Mouse (Mus musculus) NIH3T3 (cell line): ENCODE data around the gene Arvcf.

Source experiments
- DNase-seq: peaks from one replicate; pipeline ENCODE4 v3.0.0-alpha.2; 2012; ENCODE audit warnings: low read depth

Arvcf gene

GRCm38 (mm10) chr16:18388583-18389435 is 40.8 kb downstream of the Arvcf start:
- no peak for DNase-seq

DNA sequence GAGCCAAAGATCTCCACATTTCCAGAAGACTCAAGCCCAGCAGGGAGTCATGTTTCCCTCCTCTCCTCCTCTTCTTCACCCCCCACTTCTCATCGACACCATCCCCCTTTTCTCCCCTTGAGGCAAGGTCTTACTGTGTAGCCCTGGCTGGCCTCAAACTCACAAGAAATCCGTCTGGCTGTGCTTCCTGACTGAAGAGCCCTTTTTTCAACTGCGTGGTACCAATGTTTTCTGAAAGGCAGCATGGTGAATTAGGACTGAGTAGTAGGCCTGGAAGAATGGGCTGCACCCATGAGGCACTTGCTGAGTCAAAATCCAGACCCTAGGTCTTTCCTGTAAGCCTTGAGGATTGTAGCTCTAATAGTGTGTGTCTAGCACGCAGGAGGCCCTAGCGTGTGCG is 42.4 kb downstream of the Arvcf start:
- no peak for DNase-seq

- no peak for DNase-seq
Measured at GRCm38 (mm10) chr16:18391127-18391526, 43.1 kb downstream of the Arvcf start.

DNA sequence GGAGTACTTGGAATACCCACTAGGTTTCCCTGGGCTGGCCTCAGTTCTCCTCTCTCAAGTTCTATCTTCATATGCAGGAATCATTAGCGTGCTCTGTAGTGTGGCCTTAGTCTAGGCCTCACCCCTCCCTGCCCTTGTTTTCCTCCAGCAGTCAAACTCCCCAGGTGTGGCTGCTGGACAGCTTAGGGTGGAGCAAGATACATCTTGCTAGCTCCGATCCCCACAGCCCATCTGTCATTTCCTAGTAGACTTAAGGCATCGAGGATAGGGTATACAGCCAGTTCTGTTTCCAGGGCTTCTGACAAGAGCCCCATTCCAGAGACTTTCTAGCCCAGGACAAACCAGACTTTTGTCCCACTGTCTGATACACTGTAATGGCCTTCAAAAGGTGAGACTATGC is 43.7 kb downstream of the Arvcf start:
- DNase-seq, result no peak

- DNase-seq, result peak; percentile 85
Measured at GRCm38 (mm10) chr16:18392469-18393426, 44.8 kb downstream of the Arvcf start.

GRCm38 (mm10) chr16:18393595-18393994 is 45.6 kb downstream of the Arvcf start:
- DNase-seq, result no peak

DNA sequence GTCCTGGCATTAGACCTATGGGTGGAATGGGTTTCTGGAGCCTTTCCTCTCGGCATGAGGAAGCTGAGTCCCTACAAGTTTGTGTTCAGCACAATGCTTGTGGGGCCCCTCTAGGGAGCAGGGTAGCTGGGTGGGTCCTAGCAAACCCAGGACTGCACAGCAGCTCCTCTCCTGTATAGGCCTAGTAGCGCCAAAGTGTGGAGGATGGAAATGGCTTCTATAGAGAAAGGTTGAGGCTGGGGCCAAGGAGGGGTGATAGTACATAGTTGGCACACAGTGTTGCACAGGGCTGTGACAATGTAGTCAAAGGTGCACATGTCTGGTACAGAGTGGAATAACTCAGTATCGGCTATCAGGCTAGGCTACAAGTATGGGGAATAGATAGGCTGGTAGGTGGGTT is 46.1 kb downstream of the Arvcf start:
- no peak for DNase-seq

DNA sequence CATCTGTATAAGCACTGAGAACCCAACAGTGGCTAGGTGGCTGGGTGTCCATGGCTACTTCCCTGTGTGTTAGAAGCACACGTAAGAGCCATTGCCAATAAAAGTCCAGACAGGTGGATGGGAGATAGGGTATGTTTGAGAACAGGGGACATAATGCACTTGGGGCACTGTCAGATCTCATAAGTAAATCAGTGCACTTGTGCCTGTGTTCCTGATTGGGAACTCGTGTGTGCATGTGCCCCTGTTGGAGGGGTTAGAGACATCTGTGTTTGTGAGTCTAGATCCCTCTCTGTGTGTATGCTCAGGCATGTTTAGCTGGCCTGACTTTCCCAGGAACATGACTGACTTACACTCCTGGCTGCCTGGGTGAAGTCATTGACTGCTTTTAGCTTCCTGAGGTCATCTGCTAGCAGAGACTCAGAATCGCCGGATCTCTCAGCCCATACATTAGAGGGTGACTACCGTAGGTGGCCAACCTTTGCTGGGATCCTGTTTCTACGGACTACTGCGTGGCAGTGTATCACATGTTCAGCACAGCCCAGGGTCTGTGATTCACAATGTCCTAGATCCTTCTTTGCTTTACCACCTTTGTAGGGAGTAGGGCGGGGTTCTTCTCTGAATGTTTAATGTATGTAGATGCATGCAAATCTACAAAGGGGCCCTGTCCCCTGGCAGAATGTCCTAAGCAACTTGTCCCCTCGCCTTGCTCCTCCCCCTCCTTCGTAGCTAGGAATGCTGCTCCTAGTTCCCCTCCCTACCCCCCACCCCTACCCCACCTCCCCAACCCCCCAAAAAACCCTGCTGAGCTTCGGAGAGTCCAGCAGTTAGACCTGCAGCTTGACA is 47.0 kb downstream of the Arvcf start:
- peak; percentile 59 for DNase-seq

DNA sequence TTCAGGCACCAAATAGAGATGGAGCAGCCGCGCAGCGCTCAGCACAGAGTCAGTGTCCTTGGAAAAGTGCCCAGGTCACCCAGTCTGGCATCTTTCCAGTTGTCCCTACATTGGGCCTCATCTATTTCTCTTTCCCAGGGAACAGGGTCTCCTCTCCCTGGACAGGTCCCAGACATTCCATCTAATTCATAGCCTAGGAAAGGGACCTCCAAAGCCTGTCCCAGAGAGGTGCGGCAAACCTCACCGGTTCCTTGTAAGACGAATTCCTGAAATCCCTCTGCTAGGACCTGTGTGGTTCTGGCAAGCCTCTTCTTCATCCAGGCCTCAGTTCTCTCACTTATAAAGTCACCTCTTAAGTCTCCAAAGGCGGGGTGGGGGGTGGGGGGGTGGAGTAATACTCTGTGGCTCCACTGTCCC is 47.6 kb downstream of the Arvcf start:
- no peak for DNase-seq

DNA sequence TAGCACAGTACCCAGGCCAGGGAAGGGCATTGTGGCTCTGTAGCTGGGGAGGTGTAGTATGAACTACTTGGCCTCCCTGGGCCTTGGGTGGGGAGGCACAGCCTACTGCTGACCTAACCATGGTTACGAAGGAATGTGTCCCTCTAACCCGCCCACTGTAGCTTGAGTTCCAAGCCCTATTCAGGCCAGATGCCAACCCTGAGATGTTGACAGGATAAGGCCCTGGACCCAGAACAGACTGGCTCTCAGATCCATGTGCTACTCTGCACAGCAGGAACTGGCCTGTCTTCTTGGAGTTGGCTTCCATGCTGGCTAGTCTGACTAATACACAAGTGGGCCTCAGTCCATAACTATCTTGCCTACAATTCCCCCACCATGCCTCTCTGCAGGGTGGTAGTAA is 48.2 kb downstream of the Arvcf start:
- peak; percentile 80 for DNase-seq

- no peak for DNase-seq
Measured at GRCm38 (mm10) chr16:18396791-18397621, 49.0 kb downstream of the Arvcf start.

DNA sequence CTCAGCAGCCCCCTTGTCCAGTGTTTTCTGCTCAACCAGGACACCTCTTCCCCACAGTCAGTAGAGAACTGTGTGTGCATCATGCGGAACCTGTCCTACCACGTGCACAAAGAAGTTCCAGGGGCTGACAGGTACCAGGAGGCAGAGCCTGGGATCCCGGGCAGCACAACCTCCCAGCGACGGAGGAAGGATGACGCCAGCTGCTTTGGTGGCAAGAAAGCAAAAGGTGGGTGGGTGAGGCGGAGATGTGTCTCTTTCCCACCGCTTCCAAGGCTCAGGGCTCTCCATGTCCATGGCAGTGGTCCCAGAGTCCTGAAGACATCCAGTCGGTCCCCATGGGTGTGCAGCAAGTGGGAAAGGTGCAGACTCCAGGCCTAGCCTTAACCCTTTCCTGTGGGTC is 52.0 kb downstream of the Arvcf start:
- DNase-seq, result no peak

DNA sequence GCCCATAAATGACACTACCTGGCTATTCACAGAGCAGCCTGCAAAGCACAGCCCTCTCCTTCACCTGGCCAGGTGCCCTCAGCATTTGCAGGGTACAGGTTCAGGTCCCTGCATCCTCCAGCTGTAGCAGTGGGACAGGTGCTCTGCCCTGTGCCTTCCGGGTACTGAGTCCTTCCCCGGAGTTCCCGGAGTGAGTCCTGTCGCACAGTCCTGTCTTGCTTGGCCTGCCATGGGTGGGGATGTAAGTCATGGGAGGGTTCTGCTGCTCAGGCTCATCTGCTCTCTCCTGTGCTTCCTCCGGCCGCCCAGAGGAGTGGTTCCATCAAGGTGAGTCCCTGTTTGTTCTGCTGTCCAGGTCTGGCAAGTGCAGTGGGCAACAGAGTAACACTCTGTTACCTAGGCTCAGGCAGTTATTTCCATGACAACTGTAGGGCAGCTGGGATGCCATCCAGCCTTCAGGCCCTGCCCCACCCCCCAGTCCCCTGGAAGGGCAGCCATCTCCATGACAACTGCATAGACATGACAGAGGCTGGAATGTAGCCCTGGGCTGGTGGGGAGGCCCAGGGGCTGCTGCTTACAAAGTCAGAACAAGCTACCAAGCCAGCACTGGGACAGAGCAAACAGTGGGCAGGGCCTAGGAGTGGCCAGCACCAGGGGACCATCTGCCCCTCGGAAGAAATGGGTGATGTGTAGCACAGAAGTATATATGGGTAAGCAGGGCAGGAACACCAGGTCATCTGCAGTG is 52.7 kb downstream of the Arvcf start:
- DNase-seq, result peak; percentile 45

- DNase-seq, result no peak
Measured at GRCm38 (mm10) chr16:18403285-18403684, 55.3 kb downstream of the Arvcf start.

GRCm38 (mm10) chr16:18405091-18405854 is 57.3 kb downstream of the Arvcf start:
- DNase-seq, result peak; percentile 40

- no peak for DNase-seq
Measured at GRCm38 (mm10) chr16:18405876-18406275, 57.9 kb downstream of the Arvcf start.

DNA sequence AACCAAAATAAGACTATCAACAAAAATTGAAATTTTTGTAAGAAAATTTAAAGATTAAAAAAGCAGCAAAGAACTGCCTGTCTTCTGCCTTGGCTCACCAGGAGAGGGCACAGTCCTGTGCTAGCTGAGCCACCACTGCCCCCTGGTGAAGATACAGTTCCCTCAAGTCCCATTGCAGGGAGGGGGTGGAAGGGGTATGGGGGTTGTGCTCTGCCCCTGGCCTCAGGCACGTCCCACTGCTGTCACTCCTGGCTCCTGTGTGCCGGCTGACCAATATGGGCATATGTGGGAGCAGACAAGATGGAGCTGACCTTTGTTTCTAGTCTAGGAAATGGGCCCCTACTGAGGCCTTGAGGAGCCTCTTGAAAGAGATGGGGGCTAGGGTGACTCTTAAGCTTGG is 58.3 kb downstream of the Arvcf start:
- peak; percentile 84 for DNase-seq

- DNase-seq, result no peak
Measured at GRCm38 (mm10) chr16:18407912-18408311, 59.9 kb downstream of the Arvcf start.

GRCm38 (mm10) chr16:18409776-18410175 is 61.8 kb downstream of the Arvcf start:
- DNase-seq, result no peak

GRCm38 (mm10) chr16:18410418-18410817 is 62.4 kb downstream of the Arvcf start:
- DNase-seq, result no peak
